Mouse (Mus musculus): ENCODE measurements at regions not wholly inside any gene's neighbourhood (a gene's known extent, or its start where the extent isn't known, plus 50 kb on each side); places are given as distances from the start of the nearest gene placed in this dataset.
A peak's percentile ranks its signal among the peaks of the same experiment; 100 is the strongest.

DNA sequence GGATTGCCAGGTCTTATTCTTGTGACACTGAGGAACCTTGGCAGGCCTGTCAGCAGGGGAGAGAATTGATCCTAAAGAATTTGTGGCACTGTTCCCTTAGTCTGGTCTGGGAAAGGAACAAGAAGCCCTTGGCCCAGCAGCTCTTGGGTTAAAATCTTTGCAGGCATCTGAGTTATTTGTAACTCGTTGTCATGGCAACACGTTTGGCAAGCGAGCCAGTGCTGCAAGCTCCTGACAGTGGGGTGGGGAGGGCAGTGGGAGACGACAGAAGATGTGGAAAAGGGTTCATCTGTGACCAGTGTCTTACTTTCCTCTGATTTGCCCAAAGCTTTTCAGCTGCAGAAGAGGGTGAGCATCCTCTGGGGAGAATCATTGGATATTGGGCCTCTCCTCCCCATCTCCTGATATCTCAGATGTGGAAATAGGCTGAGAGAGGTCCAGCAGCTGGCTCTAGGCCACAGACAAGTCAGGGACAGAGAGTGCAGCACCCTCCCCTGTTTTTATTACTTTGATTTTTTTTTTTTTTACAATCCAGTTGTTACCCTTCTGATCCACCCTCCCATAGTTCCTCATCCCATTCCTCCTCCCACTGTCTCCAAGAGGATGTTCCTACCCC lies 92.4 kb upstream of the Huwe1 start:
- peak; percentile 3 to 11 for DNase-seq
